Mouse (Mus musculus) intestine, embryonic 14.5 days (tissue): ENCODE measurements around the gene Bag5. TPM values are rescaled to one million over a fixed set of nuclear protein-coding genes. Genes with fewer than 3 reads are reported as not detected.

ENCODE experiments used
- ATAC-seq: fragments of 200-750 bp; cut with Nextera tagmentation; replicated peaks from 2 replicates; pipeline ENCODE4 v1.8.0; 2017; ENCODE audit warnings: low read depth, moderate number of reproducible peaks, moderate TSS enrichment, moderate library complexity; ENCODE audit not compliant: low FRiP score, low TSS enrichment
- DNase-seq: peaks from one replicate; pipeline ENCODE4 v3.0.0-alpha.2; 2018; ENCODE audit warnings: low spot score
- H3K27ac ChIP-seq: fragments of 300-500 bp; sonication (generic); 2 replicates; pipeline ENCODE4 v1.5.1; 2014; ENCODE audit warnings: low read depth, mild to moderate bottlenecking, control low read depth
- H3K27me3 ChIP-seq: fragments of 300-500 bp; sonication (generic); replicated peaks from 2 replicates; pipeline ENCODE4 v1.6.1; 2014; ENCODE audit warnings: low read length, control low read depth; ENCODE audit not compliant: control insufficient read depth, insufficient read depth
- H3K36me3 ChIP-seq: fragments of 300-500 bp; sonication (generic); 2 replicates; pipeline ENCODE4 v1.6.1; 2014; ENCODE audit warnings: low read length, control low read depth; ENCODE audit not compliant: control insufficient read depth, insufficient read depth
- H3K4me1 ChIP-seq: fragments of 300-500 bp; sonication (generic); replicated peaks from 2 replicates; pipeline ENCODE4 v1.6.1; 2014; ENCODE audit warnings: low read length, control low read depth, mixed read lengths; ENCODE audit not compliant: control insufficient read depth, insufficient read depth
- H3K4me2 ChIP-seq: fragments of 300-500 bp; sonication (generic); 2 replicates; pipeline ENCODE4 v1.6.1; 2014; ENCODE audit warnings: low read length
- H3K4me3 ChIP-seq: fragments of 300-500 bp; sonication (generic); 2 replicates; pipeline ENCODE4 v1.5.1; 2014; ENCODE audit warnings: low read depth, low read length, control low read depth, mixed read lengths
- H3K9ac ChIP-seq: fragments of 300-500 bp; sonication (generic); 2 replicates; pipeline ENCODE4 v1.6.1; 2014; ENCODE audit warnings: mild to moderate bottlenecking, low read length
- H3K9me3 ChIP-seq: fragments of 300-500 bp; sonication (generic); 2 replicates; pipeline ENCODE4 v1.6.1; 2016; ENCODE audit warnings: low read length, control low read depth; ENCODE audit not compliant: control insufficient read depth
- WGBS: fragments of 180-500 bp; shearing (Covaris S2); extraction: QIAGEN DNeasy Blood & Tissue Kit; methylation state at CpG from one replicate; pipeline ENCODE4 v1.1.7; 2014; 5-methylcytosine and 5-hydroxymethylcytosine counted together
- polyA plus RNA-seq: library from polyadenylated mRNA; unstranded; fragments of >200 nt; fragmentation: Nextera tagmentation; extraction: Ambion mirVana; gene quantifications from 2 replicates; pipeline ENCODE4 v1.2.1, GENCODE M21; 2014

The Bag5 gene
- polyA plus RNA-seq, 1 experiment from 2014 or later, result 52.4 TPM

GRCm38 (mm10) chr12:111678997-111679396 is 34.1 kb downstream of the Bag5 start:
- H3K4me3 ChIP-seq, result peak overlapping the region; percentile 92
- H3K36me3 ChIP-seq, result peaks cover 14% of the 10 kb centered on the region; the same call in 1 of the 2 replicates
- peaks cover 33% of the 10 kb centered on the region for H3K4me1 ChIP-seq
- peak overlapping the region; percentile 60 for H3K9ac ChIP-seq
- DNase-seq (peak; percentile 51), ATAC-seq (no peak)
- WGBS, result 58% methylated on average over 7 of the region's 7 CpGs
- peak overlapping the region; percentile 96 for H3K4me2 ChIP-seq
- H3K27me3 ChIP-seq, result peaks cover 3% of the 10 kb centered on the region
- H3K27ac ChIP-seq, result no peak overlapping the region
- H3K9me3 ChIP-seq, result no peaks in the 10 kb centered on the region

GRCm38 (mm10) chr12:111678670-111678933 is 34.5 kb downstream of the Bag5 start:
- Histone ChIP-seq H3K4me1 (peaks cover 33% of the 10 kb centered on the region), H3K9me3 (no peaks in the 10 kb centered on the region), H3K27ac (no peak overlapping the region)

GRCm38 (mm10) chr12:111677882-111678669 is 35.0 kb downstream of the Bag5 start, which contains the start of gene Trmt61a:
Gene Trmt61a, plus strand, starts transcription at chr12:111678105.
- no peaks in the 10 kb centered on the region for H3K9me3 ChIP-seq
- peak within 1 kb of the TSS; percentile 96 for H3K4me2 ChIP-seq
- H3K4me1 ChIP-seq, result peaks cover 33% of the 10 kb centered on the region
- peaks cover 13% of the 10 kb centered on the region; the same call in 1 of the 2 replicates for H3K36me3 ChIP-seq
- DNase-seq, result peak; percentile 99
- H3K27ac ChIP-seq, result peak within 1 kb of the TSS; percentile 92
- peak; percentile 85 for ATAC-seq
- H3K27me3 ChIP-seq, result peaks cover 12% of the 10 kb centered on the region
- 1% methylated on average over 51 of the region's 51 CpGs for WGBS
- H3K9ac ChIP-seq, result peak within 1 kb of the TSS; percentile 60
- peak within 1 kb of the TSS; percentile 92 for H3K4me3 ChIP-seq

More at GRCm38 (mm10) chr12:111678670-111678933, 34.5 kb downstream of the Bag5 start:
- H3K9ac ChIP-seq, result peak overlapping the region; percentile 60
- H3K4me2 ChIP-seq, result peak overlapping the region; percentile 96
- H3K36me3 ChIP-seq, result peaks cover 13% of the 10 kb centered on the region; the same call in 1 of the 2 replicates
- peaks cover 7% of the 10 kb centered on the region for H3K27me3 ChIP-seq
- WGBS, result 5% methylated on average over 13 of the region's 13 CpGs
- H3K4me3 ChIP-seq, result peak overlapping the region; percentile 92
- DNase-seq (no peak), ATAC-seq (no peak)

GRCm38 (mm10) chr12:111677421-111677820 is 35.6 kb downstream of the Bag5 start:
- 17% methylated on average over 5 of the region's 5 CpGs for WGBS
- Histone ChIP-seq H3K36me3 (peaks cover 13% of the 10 kb centered on the region; the same call in 1 of the 2 replicates), H3K9me3 (no peaks in the 10 kb centered on the region), H3K4me2 (peak overlapping the region; percentile 96), H3K9ac (peak overlapping the region; percentile 60), H3K4me1 (peaks cover 36% of the 10 kb centered on the region), H3K27me3 (peaks cover 18% of the 10 kb centered on the region), H3K4me3 (peak overlapping the region; percentile 92), H3K27ac (peak overlapping the region; percentile 92)
- ATAC-seq, result peak; percentile 1; the same call in 1 of the 2 replicates
- DNase-seq, result no peak

GRCm38 (mm10) chr12:111675797-111676580 is 37.1 kb downstream of the Bag5 start:
- peaks cover 6% of the 10 kb centered on the region; the same call in 1 of the 2 replicates for H3K36me3 ChIP-seq
- WGBS, result 63% methylated on average over 6 of the region's 6 CpGs
- H3K4me1 ChIP-seq, result peaks cover 32% of the 10 kb centered on the region
- no peak overlapping the region for H3K4me3 ChIP-seq
- no peaks in the 10 kb centered on the region for H3K9me3 ChIP-seq
- no peak; the same call in 1 of the 2 replicates for ATAC-seq
- DNase-seq, result peak; percentile 52
- H3K27me3 ChIP-seq, result peaks cover 20% of the 10 kb centered on the region
- H3K4me2 ChIP-seq, result no peak overlapping the region
- H3K9ac ChIP-seq, result no peak overlapping the region
- peak overlapping the region; percentile 92; the same call in 1 of the 2 replicates for H3K27ac ChIP-seq

- Histone ChIP-seq H3K9ac (no peak overlapping the region), H3K27ac (peak overlapping the region; percentile 19; the same call in 1 of the 2 replicates)
Observed at GRCm38 (mm10) chr12:111674850-111675486, 38.1 kb downstream of the Bag5 start.

GRCm38 (mm10) chr12:111672581-111672980 is 40.5 kb downstream of the Bag5 start:
- Histone ChIP-seq H3K36me3 (peaks cover 4% of the 10 kb centered on the region; the same call in 1 of the 2 replicates), H3K27ac (no peak overlapping the region), H3K9me3 (no peaks in the 10 kb centered on the region), H3K9ac (0 out of 2 replicates have a peak overlapping the region, but pooled peaks have one; percentile 6), H3K4me1 (peaks cover 36% of the 10 kb centered on the region), H3K4me2 (peak overlapping the region; percentile 68), H3K27me3 (peaks cover 20% of the 10 kb centered on the region), H3K4me3 (peak overlapping the region; percentile 53)
- DNase-seq, result no peak
- ATAC-seq, result no peak
- WGBS, result 12% methylated on average over 12 of the region's 12 CpGs

More at GRCm38 (mm10) chr12:111674850-111675486, 38.1 kb downstream of the Bag5 start:
- Histone ChIP-seq H3K27me3 (peaks cover 20% of the 10 kb centered on the region), H3K4me1 (peaks cover 37% of the 10 kb centered on the region), H3K36me3 (no peaks in the 10 kb centered on the region), H3K9me3 (no peaks in the 10 kb centered on the region), H3K4me3 (no peak overlapping the region), H3K4me2 (no peak overlapping the region)
- ATAC-seq (no peak), DNase-seq (peak; percentile 48)
- whole genome bisulfite sequencing, result 45% methylated on average over 2 of the region's 2 CpGs

- peaks cover 32% of the 10 kb centered on the region for H3K4me1 ChIP-seq
- ATAC-seq, result peak; percentile 63
Observed at GRCm38 (mm10) chr12:111672176-111672575, 40.9 kb downstream of the Bag5 start, which contains the start of gene Ckb. Gene Ckb, minus strand, starts transcription at chr12:111672338.

More at GRCm38 (mm10) chr12:111672176-111672575, 40.9 kb downstream of the Bag5 start, which contains the start of gene Ckb:
- WGBS, result under 1% methylated on average over 31 of the region's 31 CpGs
- H3K4me3 ChIP-seq, result peak within 1 kb of the TSS; percentile 53
- peak within 1 kb of the TSS; percentile 16; the same call in 1 of the 2 replicates for H3K27ac ChIP-seq
- peak within 1 kb of the TSS; percentile 68 for H3K4me2 ChIP-seq
- peaks cover 4% of the 10 kb centered on the region; the same call in 1 of the 2 replicates for H3K36me3 ChIP-seq
- DNase-seq, result peak; percentile 86
- peaks cover 20% of the 10 kb centered on the region for H3K27me3 ChIP-seq
- H3K9ac ChIP-seq, result peak within 1 kb of the TSS; percentile 55
- H3K9me3 ChIP-seq, result no peaks in the 10 kb centered on the region
